Mouse (Mus musculus) limb, embryonic 12.5 days (tissue): ENCODE results near the gene Fbxo2. TPM values are rescaled to one million over a fixed set of nuclear protein-coding genes. Genes with fewer than 3 reads are reported as not detected.
"Not testable (repeated sequence)": the region's sequence is repeated elsewhere in the genome, so short reads cannot be mapped to it uniquely, and the experiment has no call there.

ENCODE experiments used
- ATAC-seq: fragments of 200-750 bp; cut with Nextera tagmentation; 2 replicates; pipeline ENCODE4 v1.8.0; 2017; ENCODE audit warnings: low read depth, moderate TSS enrichment; ENCODE audit not compliant: insufficient number of reproducible peaks, insufficient read depth, low FRiP score, low TSS enrichment
- H3K27ac ChIP-seq: fragments of 300-500 bp; sonication (generic); 2 replicates; pipeline ENCODE4 v1.5.1; 2016; ENCODE audit warnings: mild to moderate bottlenecking, moderate library complexity
- H3K27me3 ChIP-seq: fragments of 300-500 bp; sonication (generic); 2 replicates; pipeline ENCODE4 v1.6.1; 2016; ENCODE audit warnings: mild to moderate bottlenecking, moderate library complexity
- H3K36me3 ChIP-seq: fragments of 300-500 bp; sonication (generic); 2 replicates; pipeline ENCODE4 v1.6.1; 2016; ENCODE audit warnings: mild to moderate bottlenecking, moderate library complexity
- H3K4me1 ChIP-seq: fragments of 300-500 bp; sonication (generic); replicated peaks from 2 replicates; pipeline ENCODE4 v1.6.1; 2016
- H3K4me2 ChIP-seq: fragments of 300-500 bp; sonication (generic); 2 replicates; pipeline ENCODE4 v1.6.1; 2016; ENCODE audit warnings: mild to moderate bottlenecking, moderate library complexity
- H3K4me3 ChIP-seq: fragments of 300-500 bp; sonication (generic); replicated peaks from 2 replicates; pipeline ENCODE4 v1.5.1; 2016; ENCODE audit warnings: mild to moderate bottlenecking
- H3K9ac ChIP-seq: fragments of 300-500 bp; sonication (generic); replicated peaks from 2 replicates; pipeline ENCODE4 v1.6.1; 2016; ENCODE audit warnings: mild to moderate bottlenecking, moderate library complexity
- H3K9me3 ChIP-seq: fragments of 300-500 bp; sonication (generic); 2 replicates; pipeline ENCODE4 v1.6.1; 2016; ENCODE audit warnings: mild to moderate bottlenecking, moderate library complexity
- WGBS: fragments of 180-500 bp; shearing (Covaris S2); methylation state at CpG from one replicate; pipeline ENCODE4 v1.1.7; 2016; 5-methylcytosine and 5-hydroxymethylcytosine counted together
- polyA plus RNA-seq: library from polyadenylated mRNA; unstranded; fragments of >200 nt; fragmentation: Nextera tagmentation; extraction: Ambion mirVana; gene quantifications from 2 replicates; pipeline ENCODE4 v1.2.1, GENCODE M21; 2016

Fbxo2 gene
- polyA plus RNA-seq: 2.5 and 3.3 TPM in 2 replicates

GRCm38 (mm10) chr4:148160436-148161390, at the start of gene Fbxo2, which contains the start of gene Fbxo44:
Gene Fbxo2, plus strand, starts transcription at chr4:148160621.
Gene Fbxo44, minus strand, starts transcription at chr4:148160482.
- peaks cover 27% of the 10 kb centered on the region for H3K36me3 ChIP-seq
- H3K9ac ChIP-seq: peak within 1 kb of the TSS; percentile 65
- under 1% methylated on average over 43 of the region's 43 CpGs for WGBS
- no peaks in the 10 kb centered on the region for H3K9me3 ChIP-seq
- H3K27ac ChIP-seq: peak within 1 kb of the TSS; percentile 56; the same call in 1 of the 2 replicates
- peak; percentile 70; the same call in 1 of the 2 replicates for ATAC-seq
- H3K4me2 ChIP-seq: peak within 1 kb of the TSS; percentile 98
- peaks cover 77% of the 10 kb centered on the region for H3K27me3 ChIP-seq
- peak within 1 kb of the TSS; percentile 64 for H3K4me3 ChIP-seq
- H3K4me1 ChIP-seq: peaks cover 41% of the 10 kb centered on the region

GRCm38 (mm10) chr4:148112519-148112918, 47.9 kb upstream of the Fbxo2 start:
- no peak overlapping the region for H3K9ac ChIP-seq
- H3K27ac ChIP-seq: no peak overlapping the region
- WGBS: 83% methylated on average over 12 of the region's 12 CpGs
- peaks cover 8% of the 10 kb centered on the region; the same call in 1 of the 2 replicates for H3K9me3 ChIP-seq
- H3K4me3 ChIP-seq: no peak overlapping the region
- no peak overlapping the region for H3K4me2 ChIP-seq
- H3K27me3 ChIP-seq: peaks cover 24% of the 10 kb centered on the region
- ATAC-seq: no peak
- no peaks in the 10 kb centered on the region for H3K36me3 ChIP-seq
- H3K4me1 ChIP-seq: peaks cover 19% of the 10 kb centered on the region

- H3K4me2 ChIP-seq: peak overlapping the region; percentile 34
- H3K27me3 ChIP-seq: 0 out of 2 replicates have a peak, but pooled peaks cover 4% of the 10 kb centered on the region
- 4% methylated on average over 15 of the region's 15 CpGs for WGBS
- peaks cover 11% of the 10 kb centered on the region for H3K4me1 ChIP-seq
- H3K9ac ChIP-seq: no peak overlapping the region; the same call in 1 of the 2 replicates
- H3K27ac ChIP-seq: 0 out of 2 replicates have a peak overlapping the region, but pooled peaks have one; percentile 18
- peak; percentile 64 for ATAC-seq
- H3K36me3 ChIP-seq: no peaks in the 10 kb centered on the region
- peaks cover 8% of the 10 kb centered on the region; the same call in 1 of the 2 replicates for H3K9me3 ChIP-seq
- peak overlapping the region; percentile 1; the same call in 1 of the 2 replicates for H3K4me3 ChIP-seq
Measured at GRCm38 (mm10) chr4:148114758-148115391, 45.5 kb upstream of the Fbxo2 start.

GRCm38 (mm10) chr4:148115467-148115866, 45.0 kb upstream of the Fbxo2 start:
- ATAC-seq: peak; percentile 29
- 0 out of 2 replicates have a peak overlapping the region, but pooled peaks have one; percentile 18 for H3K27ac ChIP-seq
- H3K9ac ChIP-seq: no peak overlapping the region; the same call in 1 of the 2 replicates
- H3K4me2 ChIP-seq: peak overlapping the region; percentile 34
- H3K4me3 ChIP-seq: peak overlapping the region; percentile 1; the same call in 1 of the 2 replicates
- H3K27me3 ChIP-seq: 0 out of 2 replicates have a peak, but pooled peaks cover 4% of the 10 kb centered on the region
- peaks cover 11% of the 10 kb centered on the region for H3K4me1 ChIP-seq
- H3K36me3 ChIP-seq: no peaks in the 10 kb centered on the region
- peaks cover 8% of the 10 kb centered on the region; the same call in 1 of the 2 replicates for H3K9me3 ChIP-seq
- WGBS: 4% methylated on average over 15 of the region's 15 CpGs

DNA sequence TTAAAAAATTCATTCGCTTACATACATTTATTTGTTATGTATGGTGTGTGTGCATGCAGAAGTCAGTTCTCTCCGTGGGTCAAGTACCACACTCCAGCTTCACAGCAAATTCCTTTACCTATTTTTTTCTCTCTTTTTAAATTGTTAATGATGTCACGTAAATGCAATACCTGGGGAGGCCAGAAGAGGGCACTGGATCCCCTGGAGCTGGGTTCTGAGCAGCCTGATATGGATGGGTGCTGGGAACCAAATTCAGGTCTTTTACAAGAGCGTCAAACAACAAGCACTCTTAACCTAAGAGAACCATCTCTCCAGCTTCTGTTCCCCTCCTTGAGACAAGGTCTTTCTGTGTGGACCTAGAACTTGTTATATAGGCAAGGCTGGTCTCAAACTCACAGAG, 43.8 kb upstream of the Fbxo2 start:
- Histone ChIP-seq H3K36me3 (no peaks in the 10 kb centered on the region), H3K4me3 (no peak overlapping the region), H3K4me1 (peaks cover 16% of the 10 kb centered on the region), H3K27me3 (0 out of 2 replicates have a peak, but pooled peaks cover 4% of the 10 kb centered on the region), H3K9me3 (peaks cover 8% of the 10 kb centered on the region; the same call in 1 of the 2 replicates), H3K27ac (no peak overlapping the region), H3K9ac (no peak overlapping the region), H3K4me2 (no peak overlapping the region)
- WGBS: 81% methylated on average over 4 of the region's 4 CpGs
- no peak for ATAC-seq

DNA sequence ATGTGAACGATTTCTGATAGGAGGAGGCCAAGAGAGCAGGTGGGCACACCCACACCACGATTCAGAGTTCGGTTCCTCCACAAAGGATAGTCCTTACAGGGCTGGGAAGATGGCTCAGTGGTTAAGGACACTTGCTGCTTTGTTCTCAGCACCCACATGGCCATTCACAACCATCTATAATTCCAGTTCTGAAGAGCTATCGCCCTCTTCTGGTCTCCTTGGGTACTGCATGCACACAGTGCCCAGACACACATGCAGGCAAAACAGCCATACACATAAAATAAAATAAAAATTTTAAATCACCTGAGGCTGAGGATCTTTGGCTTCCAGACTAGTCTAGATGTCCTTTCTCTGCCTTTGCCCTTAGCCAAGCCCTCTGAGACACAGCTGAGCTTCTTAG, 43.0 kb upstream of the Fbxo2 start:
- Histone ChIP-seq H3K9me3 (peaks cover 8% of the 10 kb centered on the region; the same call in 1 of the 2 replicates), H3K9ac (no peak overlapping the region), H3K27ac (no peak overlapping the region), H3K27me3 (0 out of 2 replicates have a peak, but pooled peaks cover 4% of the 10 kb centered on the region), H3K36me3 (no peaks in the 10 kb centered on the region), H3K4me2 (no peak overlapping the region), H3K4me1 (peaks cover 23% of the 10 kb centered on the region), H3K4me3 (no peak overlapping the region)
- 70% methylated on average over 4 of the region's 4 CpGs for WGBS
- no peak for ATAC-seq

DNA sequence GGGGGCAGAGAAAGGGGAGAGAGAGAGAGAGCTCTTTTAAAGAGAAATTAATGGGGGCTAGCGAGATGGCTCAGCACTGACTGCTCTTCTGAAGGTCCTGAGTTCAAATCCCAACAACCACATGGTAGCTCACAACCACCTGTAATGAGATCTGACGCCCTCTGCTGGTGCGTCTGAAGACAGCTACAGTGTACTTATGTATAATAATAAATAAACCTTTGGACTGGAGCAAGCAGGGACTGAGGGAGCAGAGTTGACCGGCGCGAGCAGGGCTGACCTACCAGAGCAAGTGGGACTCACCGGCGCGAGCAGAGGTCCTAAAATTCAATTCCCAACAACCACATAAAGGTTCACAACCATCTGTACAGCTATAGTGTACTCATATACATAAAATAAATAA, 40.8 kb upstream of the Fbxo2 start:
- 91% methylated on average over 9 of the region's 9 CpGs for WGBS
- H3K36me3 ChIP-seq: not testable (repeated sequence)

DNA sequence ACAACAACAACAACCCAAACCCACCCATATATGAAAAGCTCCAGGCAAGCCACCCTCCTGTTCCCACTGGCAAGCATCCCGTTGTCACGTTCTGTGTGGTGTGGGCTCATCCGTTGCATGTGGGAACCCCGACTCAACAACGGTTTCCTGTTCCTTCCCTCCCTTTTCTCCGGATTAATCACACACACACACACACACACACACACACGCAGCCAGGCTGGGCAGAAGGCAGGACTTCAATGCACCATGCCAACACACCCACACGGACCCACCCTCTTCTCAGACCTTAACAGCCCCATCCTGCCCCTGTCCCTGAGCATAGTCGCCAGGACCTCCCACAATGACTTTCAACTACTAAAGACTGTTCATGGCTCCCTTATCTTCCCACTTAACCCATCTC, 39.9 kb upstream of the Fbxo2 start:
- Histone ChIP-seq H3K9ac (no peak overlapping the region), H3K36me3 (no peaks in the 10 kb centered on the region), H3K27me3 (0 out of 2 replicates have a peak, but pooled peaks cover 1% of the 10 kb centered on the region), H3K4me2 (no peak overlapping the region), H3K4me1 (peaks cover 30% of the 10 kb centered on the region), H3K9me3 (peaks cover 8% of the 10 kb centered on the region; the same call in 1 of the 2 replicates), H3K4me3 (no peak overlapping the region), H3K27ac (no peak overlapping the region)
- 84% methylated on average over 9 of the region's 9 CpGs for WGBS
- ATAC-seq: no peak

More for the DNA sequence above, 40.8 kb upstream of the Fbxo2 start:
- H3K27ac ChIP-seq, H3K9ac ChIP-seq, H3K27me3 ChIP-seq, ATAC-seq, H3K4me2 ChIP-seq, H3K9me3 ChIP-seq, H3K4me3 ChIP-seq: not testable (repeated sequence)
- H3K4me1 ChIP-seq: peaks cover 32% of the 10 kb centered on the region

DNA sequence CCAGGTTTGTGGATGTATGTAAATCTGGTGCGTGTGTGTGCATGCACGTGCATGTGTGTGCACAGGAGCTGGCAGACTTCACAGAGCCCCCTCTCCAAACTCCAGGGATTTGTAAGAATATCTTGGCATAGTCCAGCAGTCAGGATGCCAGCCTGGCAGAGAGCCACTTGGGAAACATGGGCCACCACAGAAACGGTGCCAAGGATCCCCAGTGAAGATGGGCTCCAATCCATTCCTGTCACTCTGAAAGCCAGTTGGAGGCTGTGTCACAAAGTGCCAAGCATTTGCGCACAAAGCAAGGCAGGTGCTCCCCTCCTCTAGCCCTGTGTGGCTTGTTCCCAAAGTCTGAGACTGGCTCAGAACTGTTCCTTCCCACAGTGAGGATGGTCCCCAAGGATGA, 39.1 kb upstream of the Fbxo2 start:
- WGBS: 86% methylated on average over 4 of the region's 4 CpGs

DNA sequence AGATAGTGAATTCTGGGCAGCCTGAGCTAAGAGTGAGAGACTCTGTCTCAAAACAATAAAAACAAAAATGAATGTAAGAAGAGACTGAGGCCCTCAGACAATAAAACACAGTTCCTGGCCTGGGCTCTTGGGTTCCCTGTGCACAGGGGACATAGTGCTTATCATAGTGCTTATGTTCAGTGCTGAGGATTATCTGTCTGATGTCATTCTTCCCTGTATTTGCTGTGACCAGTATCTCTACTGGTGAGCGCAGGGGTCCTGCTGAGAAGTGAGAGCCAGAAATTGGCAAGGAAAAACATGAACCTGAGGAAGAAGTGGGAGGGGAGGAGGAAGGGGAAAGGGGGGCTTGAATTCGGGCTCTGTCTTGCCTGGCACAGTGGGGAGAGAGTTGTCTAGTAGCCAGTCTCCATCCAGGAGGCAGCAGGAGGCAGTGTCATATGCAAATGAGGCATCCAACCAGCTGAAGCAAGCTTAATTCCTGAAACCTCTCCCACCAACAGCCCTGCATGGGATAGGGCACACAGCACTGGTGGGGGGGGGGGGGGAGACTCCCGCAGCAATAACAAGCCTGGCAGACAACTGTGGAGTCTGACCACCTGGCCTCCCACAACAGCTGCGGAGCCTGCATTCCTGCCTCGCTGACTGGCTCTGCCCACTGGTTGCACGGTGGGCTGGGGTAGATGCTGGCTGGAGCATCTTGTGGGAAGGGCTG, 38.3 kb upstream of the Fbxo2 start:
- H3K4me3 ChIP-seq: no peak overlapping the region

More for the DNA sequence above, 39.1 kb upstream of the Fbxo2 start:
- H3K36me3 ChIP-seq: no peaks in the 10 kb centered on the region
- peaks cover 8% of the 10 kb centered on the region; the same call in 1 of the 2 replicates for H3K9me3 ChIP-seq
- peaks cover 26% of the 10 kb centered on the region for H3K4me1 ChIP-seq
- no peak overlapping the region for H3K4me3 ChIP-seq
- no peak for ATAC-seq
- no peak overlapping the region for H3K9ac ChIP-seq
- H3K4me2 ChIP-seq: no peak overlapping the region
- no peaks in the 10 kb centered on the region for H3K27me3 ChIP-seq
- H3K27ac ChIP-seq: peak overlapping the region; percentile 83

More for the DNA sequence above, 38.3 kb upstream of the Fbxo2 start:
- no peaks in the 10 kb centered on the region for H3K36me3 ChIP-seq
- no peak overlapping the region for H3K9ac ChIP-seq
- H3K27me3 ChIP-seq: no peaks in the 10 kb centered on the region
- 7% methylated on average over 6 of the region's 6 CpGs for WGBS
- H3K4me1 ChIP-seq: peaks cover 26% of the 10 kb centered on the region
- peak overlapping the region; percentile 83 for H3K27ac ChIP-seq
- H3K4me2 ChIP-seq: peak overlapping the region; percentile 13; the same call in 1 of the 2 replicates
- 0 out of 2 replicates have a peak, but pooled peaks cover 3% of the 10 kb centered on the region for H3K9me3 ChIP-seq
- peak; percentile 86 for ATAC-seq
